Mouse (Mus musculus): ENCODE data around the gene Ctcf. TPM values are rescaled to one million over a fixed set of nuclear protein-coding genes. Genes with fewer than 3 reads are reported as not detected.

Ctcf gene
- polyA plus RNA-seq, 1 experiment from 2014 or later, result 80.9 TPM

DNA sequence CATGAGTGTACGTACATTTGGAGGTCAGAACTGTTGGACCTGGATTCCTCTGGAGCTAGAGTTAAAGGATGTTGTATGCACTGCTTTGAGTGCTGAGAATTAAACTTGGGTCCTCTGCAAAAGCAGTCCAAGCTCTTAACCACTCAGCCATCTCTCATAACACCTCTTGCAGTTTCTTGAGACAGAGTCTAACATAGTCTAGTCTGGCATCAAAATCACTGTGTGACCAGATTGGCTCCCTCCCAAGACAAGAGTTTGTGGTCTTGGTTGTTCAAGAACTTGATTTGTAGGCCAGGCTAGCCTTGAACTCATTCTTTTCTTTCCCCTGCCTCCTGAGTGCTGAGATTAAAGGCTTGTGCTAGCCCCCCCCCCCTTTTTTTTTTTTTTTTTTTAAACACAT lies 12.6 kb downstream of the Ctcf start:
- Histone ChIP-seq H3K4me2 (ENCODE audit: low read depth, low read length) (no peak overlapping the region), H3K27ac (replicated peaks; ENCODE audit: low read depth, low read length) (no peak overlapping the region), H3K27me3 (replicated peaks; ENCODE audit: control insufficient read depth, insufficient read depth, low read length) (no peaks in the 10 kb centered on the region), H3K36me3 (ENCODE audit: control insufficient read depth, insufficient read depth, low read length) (peaks cover 62% of the 10 kb centered on the region), H3K4me3 (ENCODE audit: low read depth, low read length) (no peak overlapping the region), H3K9me3 (ENCODE audit: control insufficient read depth, low read length) (no peaks in the 10 kb centered on the region), H3K9ac (ENCODE audit: low read depth, low read length) (no peak overlapping the region), H3K4me1 (ENCODE audit: control insufficient read depth, insufficient read depth, low read length) (no peaks in the 10 kb centered on the region)
- ATAC-seq (ENCODE audit: low read depth), result no peak
- WGBS, result 97% methylated on average over 1 of the region's 1 CpGs
- DNase-seq (ENCODE audit: low spot score), result no peak

DNA sequence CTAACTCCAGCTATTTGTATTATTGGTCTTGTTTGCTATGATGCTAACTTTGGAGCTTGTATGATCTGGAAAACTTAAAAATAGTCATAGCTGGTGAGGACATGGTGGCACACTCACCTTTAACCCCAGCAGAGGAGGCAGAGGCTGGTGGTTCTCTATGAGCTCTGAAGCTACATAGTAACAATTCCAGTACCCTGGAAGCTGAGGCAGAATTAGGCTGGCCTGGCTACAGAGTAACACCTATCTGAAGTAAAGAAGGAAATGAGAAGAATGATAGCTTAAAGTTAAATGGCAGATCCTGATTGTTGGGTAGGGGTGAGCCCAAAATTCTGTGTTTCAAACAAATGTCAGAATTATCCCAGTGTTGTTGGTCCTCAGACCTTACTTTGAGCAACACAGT lies 21.3 kb downstream of the Ctcf start:
- Histone ChIP-seq H3K4me3 (ENCODE audit: low read depth, low read length) (no peak overlapping the region), H3K27ac (replicated peaks; ENCODE audit: low read depth, low read length) (no peak overlapping the region), H3K36me3 (ENCODE audit: control insufficient read depth, insufficient read depth, low read length) (peaks cover 36% of the 10 kb centered on the region), H3K4me1 (ENCODE audit: control insufficient read depth, insufficient read depth, low read length) (no peaks in the 10 kb centered on the region), H3K9me3 (ENCODE audit: control insufficient read depth, low read length) (no peaks in the 10 kb centered on the region), H3K4me2 (ENCODE audit: low read depth, low read length) (no peak overlapping the region), H3K9ac (ENCODE audit: low read depth, low read length) (no peak overlapping the region), H3K27me3 (replicated peaks; ENCODE audit: control insufficient read depth, insufficient read depth, low read length) (no peaks in the 10 kb centered on the region)
- DNase-seq (ENCODE audit: low spot score), result no peak
- ATAC-seq (ENCODE audit: low read depth), result no peak

DNA sequence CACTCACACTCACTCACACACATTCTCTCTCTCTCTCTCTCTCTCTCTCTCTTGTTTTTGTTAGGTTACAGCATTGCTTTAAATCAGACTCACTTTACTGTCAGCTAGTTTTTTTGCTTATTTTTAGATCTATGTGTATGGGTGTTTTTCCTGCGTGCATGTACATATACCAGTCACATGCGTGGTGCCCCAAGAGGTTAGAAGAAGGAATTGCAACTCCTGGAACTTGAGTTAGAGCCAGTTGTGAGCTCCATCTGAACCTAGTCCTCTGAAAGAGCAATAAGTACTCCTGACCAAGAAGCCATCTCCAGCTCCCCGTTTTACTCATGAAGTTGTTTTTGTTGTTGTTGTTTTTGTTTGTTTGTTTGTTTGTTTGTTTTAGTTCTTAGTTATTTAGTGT lies 24.8 kb downstream of the Ctcf start:
- ATAC-seq (ENCODE audit: low read depth), result no peak
- no peak overlapping the region for H3K4me3 ChIP-seq (ENCODE audit: low read depth, low read length)
- H3K36me3 ChIP-seq (ENCODE audit: control insufficient read depth, insufficient read depth, low read length), result peaks cover 36% of the 10 kb centered on the region
- no peak overlapping the region for H3K9ac ChIP-seq (ENCODE audit: low read depth, low read length)
- no peaks in the 10 kb centered on the region for H3K9me3 ChIP-seq (ENCODE audit: control insufficient read depth, low read length)
- no peak overlapping the region for H3K4me2 ChIP-seq (ENCODE audit: low read depth, low read length)
- 78% methylated on average over 3 of the region's 3 CpGs for WGBS
- no peaks in the 10 kb centered on the region for H3K27me3 ChIP-seq (replicated peaks; ENCODE audit: control insufficient read depth, insufficient read depth, low read length)
- DNase-seq (ENCODE audit: low spot score), result peak; percentile 42
- no peaks in the 10 kb centered on the region for H3K4me1 ChIP-seq (ENCODE audit: control insufficient read depth, insufficient read depth, low read length)
- H3K27ac ChIP-seq (replicated peaks; ENCODE audit: low read depth, low read length), result no peak overlapping the region

DNA sequence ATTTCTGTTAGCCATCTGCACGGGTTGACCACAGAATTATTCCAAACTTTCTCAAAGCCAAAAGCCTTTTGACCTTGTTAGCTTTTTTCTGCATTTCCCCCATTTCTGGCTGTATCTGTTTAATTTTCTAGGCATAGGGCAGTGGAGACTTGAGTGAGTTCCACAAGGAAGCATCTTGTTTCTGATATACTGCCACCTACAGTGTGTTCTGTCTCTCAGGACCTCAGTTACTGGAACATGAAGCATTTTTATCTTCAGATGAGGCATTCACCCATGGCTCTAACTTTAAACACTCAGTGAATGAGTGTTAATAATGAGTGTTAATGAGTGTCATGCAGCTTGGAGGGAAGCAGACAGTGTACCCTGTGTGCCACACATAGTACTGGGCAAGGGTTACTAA lies 41.5 kb downstream of the Ctcf start:
- Histone ChIP-seq H3K4me3 (ENCODE audit: low read depth, low read length) (no peak overlapping the region), H3K36me3 (ENCODE audit: control insufficient read depth, insufficient read depth, low read length) (peaks cover 94% of the 10 kb centered on the region), H3K27ac (replicated peaks; ENCODE audit: low read depth, low read length) (no peak overlapping the region), H3K27me3 (replicated peaks; ENCODE audit: control insufficient read depth, insufficient read depth, low read length) (no peaks in the 10 kb centered on the region), H3K4me2 (ENCODE audit: low read depth, low read length) (no peak overlapping the region), H3K4me1 (ENCODE audit: control insufficient read depth, insufficient read depth, low read length) (no peaks in the 10 kb centered on the region), H3K9ac (ENCODE audit: low read depth, low read length) (no peak overlapping the region), H3K9me3 (ENCODE audit: control insufficient read depth, low read length) (no peaks in the 10 kb centered on the region)
- whole genome bisulfite sequencing, result 85% methylated on average over 1 of the region's 1 CpGs
- no peak for ATAC-seq (ENCODE audit: low read depth)
- DNase-seq (ENCODE audit: low spot score), result no peak

DNA sequence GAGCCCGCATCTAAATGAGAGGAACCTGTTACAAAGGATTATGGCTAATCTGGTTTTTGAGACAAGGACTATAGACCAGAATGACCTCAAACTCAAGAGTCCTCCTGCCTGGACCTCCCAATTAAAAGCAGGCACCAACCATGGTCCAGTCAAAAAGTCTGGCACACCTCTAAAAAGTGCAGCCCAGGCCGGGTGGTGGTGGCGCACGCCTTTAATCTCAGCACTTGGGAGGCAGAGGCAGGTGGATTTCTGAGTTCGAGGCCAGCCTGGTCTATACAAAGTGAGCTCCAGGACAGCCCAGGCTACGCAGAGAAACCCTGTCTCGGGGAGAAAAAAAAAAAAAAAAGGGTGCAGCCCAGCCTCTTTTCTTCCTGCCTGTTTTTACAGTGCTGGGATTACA lies 49.0 kb downstream of the Ctcf start:
- H3K4me1 ChIP-seq (ENCODE audit: control insufficient read depth, insufficient read depth, low read length), result no peaks in the 10 kb centered on the region
- no peaks in the 10 kb centered on the region for H3K27me3 ChIP-seq (replicated peaks; ENCODE audit: control insufficient read depth, insufficient read depth, low read length)
- ATAC-seq (ENCODE audit: low read depth) (no peak), DNase-seq (ENCODE audit: low spot score) (no peak)
- no peak overlapping the region for H3K4me3 ChIP-seq (ENCODE audit: low read depth, low read length)
- H3K4me2 ChIP-seq (ENCODE audit: low read depth, low read length), result no peak overlapping the region
- 0 out of 2 replicates have a peak overlapping the region, but pooled peaks have one; percentile 37 for H3K9ac ChIP-seq (ENCODE audit: low read depth, low read length)
- no peaks in the 10 kb centered on the region for H3K9me3 ChIP-seq (ENCODE audit: control insufficient read depth, low read length)
- 76% methylated on average over 7 of the region's 7 CpGs for WGBS
- no peak overlapping the region for H3K27ac ChIP-seq (replicated peaks; ENCODE audit: low read depth, low read length)
- peaks cover 40% of the 10 kb centered on the region for H3K36me3 ChIP-seq (ENCODE audit: control insufficient read depth, insufficient read depth, low read length)

DNA sequence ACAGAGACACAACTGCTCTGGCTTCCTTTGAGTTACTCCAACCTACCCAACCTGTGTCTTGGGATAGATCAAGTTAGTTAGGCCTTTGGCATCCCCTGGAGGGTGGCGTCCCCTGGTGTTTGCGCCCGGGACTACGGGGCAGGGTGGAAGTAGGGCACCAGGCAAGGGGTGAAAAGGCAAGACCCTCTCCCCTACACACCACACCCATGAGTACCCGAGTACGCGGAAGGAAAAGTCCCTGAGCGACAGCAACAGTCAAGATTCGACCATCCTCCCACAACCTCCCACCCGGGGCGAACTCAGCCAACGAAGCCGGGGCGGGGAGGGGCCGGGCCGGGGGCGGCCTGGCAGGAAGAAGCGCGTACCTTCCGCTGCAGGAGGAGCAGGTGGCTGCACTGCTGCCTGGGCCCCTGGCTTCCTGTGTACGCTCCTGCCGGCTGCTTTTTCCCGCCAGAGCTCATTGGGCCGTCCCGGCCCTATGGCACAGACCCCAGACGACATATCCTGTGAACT lies 49.5 kb downstream of the Ctcf start, which contains the start of gene Carmil2:
Carmil2 (plus strand) TSS at position 479 of the 513 bp plus-strand sequence.
- Histone ChIP-seq H3K9me3 (ENCODE audit: control insufficient read depth, low read length) (no peaks in the 10 kb centered on the region), H3K4me2 (ENCODE audit: low read depth, low read length) (peak within 1 kb of the TSS; percentile 42), H3K27me3 (replicated peaks; ENCODE audit: control insufficient read depth, insufficient read depth, low read length) (no peaks in the 10 kb centered on the region), H3K9ac (ENCODE audit: low read depth, low read length) (peak within 1 kb of the TSS; percentile 37; the same call in 1 of the 2 replicates), H3K36me3 (ENCODE audit: control insufficient read depth, insufficient read depth, low read length) (peaks cover 34% of the 10 kb centered on the region), H3K4me3 (ENCODE audit: low read depth, low read length) (0 out of 2 replicates have a peak within 1 kb of the TSS, but pooled peaks have one; percentile 11), H3K27ac (replicated peaks; ENCODE audit: low read depth, low read length) (no peak within 1 kb of the TSS), H3K4me1 (ENCODE audit: control insufficient read depth, insufficient read depth, low read length) (no peaks in the 10 kb centered on the region)
- WGBS, result 8% methylated on average over 22 of the region's 26 CpGs
- peak; percentile 54; the same call in 1 of the 2 replicates for ATAC-seq (ENCODE audit: low read depth)
- DNase-seq (ENCODE audit: low spot score), result peak; percentile 19

DNA sequence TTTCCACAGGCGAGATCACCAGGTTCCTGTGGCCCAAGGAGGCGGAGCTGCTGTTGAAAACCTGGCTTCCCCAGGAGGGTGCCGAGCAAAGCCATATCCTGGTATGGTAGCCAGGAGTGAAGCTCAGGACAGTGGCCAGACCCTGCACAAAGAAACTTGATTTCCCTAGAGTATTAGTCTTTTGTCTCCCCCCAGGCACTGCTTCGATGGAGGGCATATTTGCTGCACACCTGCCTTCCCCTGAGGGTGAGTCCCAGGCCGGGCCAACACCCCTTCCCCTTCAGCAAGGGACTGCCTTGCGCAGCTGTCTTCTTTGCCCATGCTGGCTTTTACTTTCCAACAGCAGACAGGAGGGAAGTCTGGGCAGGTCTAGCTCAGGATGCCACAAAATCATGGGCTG lies 50.2 kb downstream of the Ctcf start:
- no peak overlapping the region for H3K27ac ChIP-seq (replicated peaks; ENCODE audit: low read depth, low read length)
- H3K4me1 ChIP-seq (ENCODE audit: control insufficient read depth, insufficient read depth, low read length), result no peaks in the 10 kb centered on the region
- H3K36me3 ChIP-seq (ENCODE audit: control insufficient read depth, insufficient read depth, low read length), result peaks cover 27% of the 10 kb centered on the region
- no peaks in the 10 kb centered on the region for H3K9me3 ChIP-seq (ENCODE audit: control insufficient read depth, low read length)
- ATAC-seq (ENCODE audit: low read depth) (no peak), DNase-seq (ENCODE audit: low spot score) (no peak)
- WGBS, result 50% methylated on average over 6 of the region's 6 CpGs
- H3K27me3 ChIP-seq (replicated peaks; ENCODE audit: control insufficient read depth, insufficient read depth, low read length), result no peaks in the 10 kb centered on the region
- no peak overlapping the region for H3K4me3 ChIP-seq (ENCODE audit: low read depth, low read length)
- H3K9ac ChIP-seq (ENCODE audit: low read depth, low read length), result no peak overlapping the region
- no peak overlapping the region for H3K4me2 ChIP-seq (ENCODE audit: low read depth, low read length)

DNA sequence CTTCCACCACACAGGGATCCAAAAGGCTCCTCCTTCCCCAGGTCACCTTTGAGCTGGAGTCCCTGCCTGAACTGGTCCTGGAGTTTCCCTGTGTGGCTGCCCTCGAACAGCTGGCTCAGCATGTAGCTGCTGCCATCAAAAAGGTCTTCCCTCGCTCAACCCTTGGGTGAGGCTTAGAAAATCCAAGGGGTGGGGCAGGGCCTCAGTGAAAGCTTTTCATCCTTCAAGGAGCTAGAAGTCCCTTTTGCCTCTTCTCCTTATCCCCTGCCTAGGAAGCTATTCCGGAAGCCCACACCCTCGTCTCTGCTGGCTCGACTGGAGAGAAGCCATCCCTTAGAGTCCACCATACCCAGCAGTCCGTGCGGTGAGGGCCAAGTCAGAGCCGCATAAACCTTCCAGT lies 51.1 kb downstream of the Ctcf start:
- no peak for DNase-seq (ENCODE audit: low spot score)
- Histone ChIP-seq H3K27ac (replicated peaks; ENCODE audit: low read depth, low read length) (no peak overlapping the region), H3K9ac (ENCODE audit: low read depth, low read length) (no peak overlapping the region), H3K4me3 (ENCODE audit: low read depth, low read length) (no peak overlapping the region), H3K4me2 (ENCODE audit: low read depth, low read length) (no peak overlapping the region), H3K36me3 (ENCODE audit: control insufficient read depth, insufficient read depth, low read length) (peaks cover 18% of the 10 kb centered on the region; the same call in 1 of the 2 replicates), H3K27me3 (replicated peaks; ENCODE audit: control insufficient read depth, insufficient read depth, low read length) (no peaks in the 10 kb centered on the region), H3K9me3 (ENCODE audit: control insufficient read depth, low read length) (no peaks in the 10 kb centered on the region), H3K4me1 (ENCODE audit: control insufficient read depth, insufficient read depth, low read length) (no peaks in the 10 kb centered on the region)
- no peak for ATAC-seq (ENCODE audit: low read depth)
- 66% methylated on average over 8 of the region's 8 CpGs for whole genome bisulfite sequencing

DNA sequence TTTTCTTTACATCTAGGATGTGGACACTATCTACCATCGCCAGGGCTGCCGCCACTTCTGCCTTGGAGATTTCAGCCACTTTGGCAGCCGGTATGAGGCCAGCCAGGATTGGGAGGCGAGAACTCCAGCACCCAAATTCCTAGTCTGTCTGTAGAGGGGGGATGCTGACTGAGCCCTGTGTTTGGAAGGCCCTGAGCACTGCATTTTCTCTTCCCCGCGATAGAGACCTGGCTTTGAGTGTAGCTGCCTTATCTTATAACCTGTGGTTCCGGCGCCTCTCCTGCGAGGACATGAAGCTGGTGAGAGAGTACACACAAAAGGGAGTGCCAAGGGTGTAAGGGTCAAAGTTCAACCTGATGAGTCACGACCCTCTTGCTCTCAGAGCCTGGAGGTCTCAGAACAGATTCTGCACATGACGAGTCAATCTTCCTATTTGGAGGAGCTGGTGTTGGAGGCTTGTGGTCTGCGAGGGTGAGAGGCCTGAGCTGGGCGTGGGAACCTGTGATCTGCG lies 51.9 kb downstream of the Ctcf start:
- H3K27me3 ChIP-seq (replicated peaks; ENCODE audit: control insufficient read depth, insufficient read depth, low read length), result no peaks in the 10 kb centered on the region
- H3K36me3 ChIP-seq (ENCODE audit: control insufficient read depth, insufficient read depth, low read length), result peaks cover 10% of the 10 kb centered on the region; the same call in 1 of the 2 replicates
- ATAC-seq (ENCODE audit: low read depth) (no peak), DNase-seq (ENCODE audit: low spot score) (no peak)
- H3K4me2 ChIP-seq (ENCODE audit: low read depth, low read length), result no peak overlapping the region
- WGBS, result 61% methylated on average over 14 of the region's 14 CpGs
- H3K9ac ChIP-seq (ENCODE audit: low read depth, low read length), result no peak overlapping the region
- H3K4me1 ChIP-seq (ENCODE audit: control insufficient read depth, insufficient read depth, low read length), result no peaks in the 10 kb centered on the region
- no peak overlapping the region for H3K27ac ChIP-seq (replicated peaks; ENCODE audit: low read depth, low read length)
- no peak overlapping the region for H3K4me3 ChIP-seq (ENCODE audit: low read depth, low read length)
- H3K9me3 ChIP-seq (ENCODE audit: control insufficient read depth, low read length), result peaks cover 6% of the 10 kb centered on the region; the same call in 1 of the 2 replicates
